Mouse (Mus musculus) layer of hippocampus, adult 2 months (tissue): ENCODE measurements around the gene Sept1. TPM values are rescaled to one million over a fixed set of nuclear protein-coding genes. Genes with fewer than 3 reads are reported as not detected.

ENCODE experiments used
- DNase-seq, 2 experiments: peaks; one replicate each; pipeline ENCODE4 v3.0.0; 2022; ENCODE audit warnings: low spot score in 2 of 2
- H3K27ac ChIP-seq: fragments of 200-600 bp; 2 replicates; pipeline ENCODE4 v1.8.1; 2022
- H3K4me3 ChIP-seq: fragments of 200-600 bp; 2 replicates; pipeline ENCODE4 v1.8.1; 2022; ENCODE audit warnings: mild to moderate bottlenecking
- CTCF ChIP-seq: fragments of 200-600 bp; conservative IDR thresholded peaks from 2 replicates; pipeline ENCODE4 v1.8.1; 2022; ENCODE audit warnings: antibody characterized with exemption, mild to moderate bottlenecking, moderate library complexity
- total RNA-seq, 2 experiments: library from RNA; stranded (reverse); gene quantifications; 2 replicates each; pipeline ENCODE4 v1.2.3; 2021

Gene Sept1
- total RNA-seq, 2 experiments from 2014 or later = 5.0 to 6.3 TPM

DNA sequence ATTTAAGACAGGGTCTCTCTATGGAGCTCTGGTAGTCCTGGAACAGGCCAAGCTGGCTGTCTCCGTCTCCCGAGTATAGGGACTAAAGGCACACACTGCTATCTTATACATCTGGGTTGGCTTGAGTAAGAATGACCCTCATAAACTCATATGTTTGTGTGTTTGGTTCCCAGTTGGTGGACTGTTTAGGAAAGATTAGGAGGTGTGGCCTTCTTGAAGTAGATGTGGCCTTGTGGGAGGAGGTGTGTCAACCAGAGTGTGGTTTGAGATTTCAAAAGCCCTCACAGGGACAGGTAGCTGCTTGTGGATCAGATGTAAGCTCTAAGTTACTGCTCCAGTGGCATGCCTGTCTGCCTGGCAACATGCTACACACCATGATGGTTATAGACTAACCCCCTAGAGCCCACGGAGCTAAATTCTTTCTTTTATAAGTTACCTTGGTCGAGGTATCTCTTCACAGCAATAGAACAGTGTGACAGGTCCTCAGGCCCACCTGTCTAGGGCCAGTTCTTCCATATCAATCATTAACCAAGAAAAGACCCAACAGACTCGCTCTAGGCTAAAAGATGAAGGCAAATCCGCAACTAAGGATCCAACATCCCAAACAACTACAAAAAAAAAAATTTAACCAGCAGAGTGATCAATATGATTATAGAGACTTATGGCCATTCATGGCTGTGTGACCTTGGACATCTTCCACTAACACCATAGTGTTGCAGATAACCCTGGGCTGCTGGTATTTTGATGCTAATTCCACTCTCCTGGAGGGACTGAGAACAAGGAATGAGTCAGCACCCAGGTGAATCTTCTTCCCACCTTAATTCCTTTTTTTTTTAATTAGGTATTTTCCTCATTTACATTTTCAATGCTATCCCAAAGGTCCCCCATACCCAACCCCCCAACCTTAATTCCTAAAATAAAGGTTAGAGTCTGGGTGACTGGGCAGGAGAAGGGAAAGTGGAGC lies 9.1 kb downstream of the Sept1 start:
- TF ChIP-seq CTCF = no peak
- H3K4me3 ChIP-seq = no peak overlapping the region

DNA sequence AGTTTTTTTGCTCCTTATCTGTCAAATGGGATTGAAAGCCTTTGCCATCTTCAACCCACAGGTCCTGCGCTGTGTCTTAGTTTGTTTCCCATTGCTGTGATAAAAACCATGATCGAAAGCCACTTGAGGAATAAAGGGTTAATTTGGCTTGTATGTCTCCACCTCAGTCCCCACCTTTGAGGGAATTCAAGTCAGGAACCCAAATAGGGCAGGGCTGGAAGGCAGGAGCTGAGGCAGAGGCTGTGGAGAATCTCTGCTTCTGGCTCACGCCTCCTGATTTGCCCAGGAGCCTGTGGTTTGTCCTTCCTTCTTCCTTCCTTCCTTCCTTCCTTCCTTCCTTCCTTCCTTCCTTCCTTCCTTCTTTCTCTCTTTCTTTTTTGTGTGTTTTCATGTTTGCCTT lies 9.8 kb downstream of the Sept1 start:
- TF ChIP-seq CTCF = no peak
- H3K4me3 ChIP-seq = no peak overlapping the region
- DNase-seq = no peak
- H3K27ac ChIP-seq = no peak overlapping the region

More for the DNA sequence above, 9.1 kb downstream of the Sept1 start:
- DNase-seq = no peak
- no peak overlapping the region for H3K27ac ChIP-seq

DNA sequence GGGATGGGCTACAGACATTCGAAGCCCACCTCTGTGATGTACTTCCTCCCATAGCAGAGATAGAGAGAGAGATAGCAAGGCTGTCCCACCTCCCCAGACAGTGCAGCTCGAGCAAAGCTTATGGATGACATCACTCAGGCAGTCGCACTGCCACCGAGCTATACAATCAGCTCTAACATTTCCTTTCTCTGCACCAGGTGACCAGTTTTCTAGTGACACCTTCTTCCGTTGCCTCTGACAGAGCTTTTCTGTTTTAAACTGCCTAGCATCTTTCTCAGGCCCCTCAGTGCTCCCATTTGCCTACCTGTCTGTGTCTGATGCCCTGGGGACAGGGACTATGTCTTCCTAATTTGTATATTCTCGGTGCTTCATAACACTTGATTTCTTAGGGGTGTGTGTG lies 12.5 kb downstream of the Sept1 start:
- Histone ChIP-seq H3K4me3 (no peak overlapping the region), H3K27ac (no peak overlapping the region)
- no peak for TF ChIP-seq CTCF
- DNase-seq = no peak

DNA sequence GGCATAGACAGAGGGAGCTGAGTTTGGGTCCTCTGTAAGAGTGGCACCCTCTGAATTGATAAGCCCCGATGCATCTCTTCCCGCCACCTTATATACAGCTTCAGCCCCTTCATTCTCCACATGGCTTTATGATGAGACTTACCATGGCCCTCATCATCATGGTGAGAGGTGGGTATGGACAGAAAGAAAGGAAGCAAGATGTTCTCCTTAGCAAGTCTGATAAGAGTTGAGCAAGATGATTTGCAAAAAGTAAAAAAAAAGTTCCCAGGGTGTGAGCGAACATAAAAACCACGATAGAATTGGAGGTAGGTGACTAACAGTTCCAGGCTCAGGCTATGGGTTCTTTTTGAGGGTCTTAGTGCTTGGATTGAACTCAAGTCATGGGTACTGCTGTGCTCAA lies 14.3 kb downstream of the Sept1 start:
- no peak for TF ChIP-seq CTCF
- Histone ChIP-seq H3K4me3 (no peak overlapping the region), H3K27ac (no peak overlapping the region)
- no peak for DNase-seq

GRCm38 (mm10) chr7:127217901-127218642 lies 14.9 kb downstream of the Sept1 start:
- Histone ChIP-seq H3K4me3 (no peak overlapping the region), H3K27ac (no peak overlapping the region)
- no peak for DNase-seq
- TF ChIP-seq CTCF = no peak

DNA sequence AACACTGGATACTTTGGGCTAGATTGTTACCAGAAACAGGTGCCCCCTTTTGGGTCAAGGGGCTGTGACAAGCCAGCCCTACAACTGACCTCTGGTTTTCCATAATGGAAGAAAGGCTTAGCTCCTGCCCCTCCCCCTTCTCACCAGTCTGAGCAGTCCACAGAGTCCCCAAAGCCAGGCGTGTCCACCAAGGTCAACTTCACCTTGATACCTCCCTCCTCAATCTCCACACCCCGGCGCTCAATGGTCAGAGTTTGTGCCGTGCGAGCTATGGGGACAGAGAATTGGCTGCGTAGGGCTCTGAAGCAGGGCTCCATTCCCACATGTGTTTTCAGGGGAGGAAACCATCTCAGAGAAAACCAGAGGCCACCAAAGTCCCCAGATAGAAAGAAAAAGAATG lies 15.5 kb downstream of the Sept1 start:
- no peak for DNase-seq
- Histone ChIP-seq H3K4me3 (no peak overlapping the region), H3K27ac (no peak overlapping the region)
- TF ChIP-seq CTCF = no peak

DNA sequence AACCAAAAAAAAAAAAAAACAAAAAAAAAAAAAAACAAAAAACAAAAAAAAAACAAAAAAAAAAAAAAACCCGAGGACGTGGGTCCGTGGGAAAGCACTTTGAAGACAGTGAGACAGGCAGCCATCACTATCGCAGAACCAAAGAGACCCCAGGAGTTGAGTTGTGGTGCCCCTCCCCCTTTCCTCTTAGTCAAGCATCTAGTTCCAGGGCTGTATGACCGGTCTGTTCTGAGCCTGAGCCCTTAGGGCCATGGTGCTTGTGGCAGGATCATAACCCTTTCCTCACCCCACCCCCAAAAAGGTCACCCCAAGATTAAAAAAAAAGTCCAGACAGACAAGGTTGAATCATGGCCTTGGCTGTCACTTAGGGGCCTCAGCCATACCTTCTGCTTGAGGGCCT lies 16.6 kb downstream of the Sept1 start:
- H3K27ac ChIP-seq = no peak overlapping the region
- no peak for TF ChIP-seq CTCF
- no peak for DNase-seq
- H3K4me3 ChIP-seq = no peak overlapping the region

DNA sequence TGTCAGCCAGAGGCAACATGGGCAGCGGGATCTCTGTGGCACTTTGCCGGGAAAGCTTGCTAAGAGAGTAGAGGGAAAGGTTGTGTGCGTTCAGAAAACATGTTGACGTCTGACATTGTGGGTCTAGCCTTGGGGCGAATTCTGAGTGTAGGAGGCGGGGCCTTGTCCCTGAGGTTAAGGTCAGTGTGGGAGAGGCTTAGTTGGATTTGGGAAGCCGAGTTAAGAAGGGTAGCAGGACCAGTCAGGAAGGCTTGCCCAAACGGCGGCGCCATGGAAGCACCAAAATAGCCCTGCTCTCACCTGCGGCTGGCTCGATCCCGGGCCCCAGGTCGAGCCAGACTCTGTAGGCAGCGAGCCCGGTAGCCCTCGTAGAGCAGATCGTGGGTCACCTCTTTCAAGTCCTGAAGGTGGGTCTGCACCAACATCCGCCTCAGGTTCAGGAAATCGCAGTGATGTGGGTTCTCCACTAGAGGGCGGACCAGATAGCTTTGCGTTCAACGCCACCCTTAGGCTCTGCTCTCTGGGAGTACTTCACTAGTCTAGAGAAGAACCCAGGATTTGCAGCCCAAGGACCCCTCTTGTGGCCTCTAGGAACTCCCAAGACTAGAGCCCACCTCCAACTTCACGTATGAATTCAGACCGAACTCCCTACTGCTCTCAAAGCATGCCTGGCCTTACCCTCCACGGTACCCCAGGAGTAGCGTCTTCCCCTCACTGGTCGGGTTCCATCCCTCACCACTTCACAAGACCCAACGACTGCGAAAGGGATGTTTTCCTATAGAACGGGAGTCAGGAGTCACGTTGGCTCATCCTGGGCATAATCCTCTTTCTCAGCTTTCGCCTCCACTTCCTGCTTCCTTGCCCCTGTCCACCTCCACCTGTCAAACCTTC lies 17.7 kb downstream of the Sept1 start:
- TF ChIP-seq CTCF = peak; percentile 91
- DNase-seq = no peak
- peak overlapping the region; percentile 54 for H3K4me3 ChIP-seq
- H3K27ac ChIP-seq = peak overlapping the region; percentile 64; the same call in 1 of the 2 replicates

DNA sequence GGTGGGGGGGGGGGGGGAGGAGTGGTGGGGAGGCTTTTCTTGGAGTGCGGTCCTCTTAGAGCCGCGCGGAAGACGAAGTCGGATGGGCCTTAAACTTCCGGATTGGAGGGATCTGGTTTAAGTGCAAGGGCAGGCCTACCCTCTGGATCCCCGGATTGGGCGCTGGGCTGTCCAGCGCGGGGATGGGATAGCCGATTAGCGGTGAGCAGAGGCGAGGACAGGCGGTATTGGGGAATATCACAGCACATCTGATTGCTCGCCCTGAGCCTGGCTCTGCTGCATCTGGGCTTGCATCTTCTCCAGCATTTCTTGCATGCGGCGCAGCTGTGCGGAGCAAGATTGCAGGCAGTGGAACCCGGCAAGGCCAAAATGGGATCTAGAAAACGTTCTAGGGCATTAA lies 18.4 kb downstream of the Sept1 start:
- H3K4me3 ChIP-seq = peak overlapping the region; percentile 54; the same call in 1 of the 2 replicates
- TF ChIP-seq CTCF = no peak
- peak overlapping the region; percentile 64; the same call in 1 of the 2 replicates for H3K27ac ChIP-seq
- DNase-seq = no peak

GRCm38 (mm10) chr7:127213930-127214329 lies 19.0 kb downstream of the Sept1 start:
- no peak for DNase-seq
- Histone ChIP-seq H3K4me3 (no peak overlapping the region), H3K27ac (no peak overlapping the region; the same call in 1 of the 2 replicates)
- TF ChIP-seq CTCF = no peak

GRCm38 (mm10) chr7:127213485-127213884 lies 19.4 kb downstream of the Sept1 start:
- peak in 1 of 2 experiments; percentile 51 for DNase-seq
- no peak overlapping the region for H3K4me3 ChIP-seq
- no peak overlapping the region; the same call in 1 of the 2 replicates for H3K27ac ChIP-seq
- TF ChIP-seq CTCF = peak; percentile 86
